Mouse (Mus musculus): ENCODE measurements around the gene Cenpj.

GRCm38 (mm10) chr14:56594811-56595210, 19.6 kb upstream of the Cenpj start:
- TF ChIP-seq MAFK (IDR thresholded peaks at IDR 0.05; ENCODE audit: insufficient read depth, low read depth, low read length) (no peak), ZNF384 (IDR thresholded peaks at IDR 0.05; ENCODE audit: low read depth, low read length) (no peak)

Measured in ES-E14 (cell line).